Mouse (Mus musculus) gastrocnemius, adult 2 months (tissue): Measurements from ENCODE around the gene Ccp110. TPM values are rescaled to one million over a fixed set of nuclear protein-coding genes. Genes with fewer than 3 reads are reported as not detected.

Source experiments
- DNase-seq: peaks from one replicate; pipeline ENCODE4 v3.0.0; 2022
- H3K27ac ChIP-seq: fragments of 200-600 bp; 2 replicates; pipeline ENCODE4 v1.8.1; 2022; ENCODE audit warnings: mild to moderate bottlenecking
- H3K4me3 ChIP-seq: fragments of 200-600 bp; 2 replicates; pipeline ENCODE4 v1.8.1; 2022; ENCODE audit warnings: mild to moderate bottlenecking, moderate library complexity
- CTCF ChIP-seq: fragments of 200-600 bp; IDR thresholded peaks from 2 replicates; pipeline ENCODE4 v1.8.1; 2022; ENCODE audit warnings: antibody characterized with exemption, mild to moderate bottlenecking, moderate library complexity
- intact Hi-C: fragments of 180-260 bp; cut with DNase I; formaldehyde crosslinking; loops from one replicate; pipeline ENCODE4 v1.15.1; 2025
- long read RNA-seq, 2 experiments: library from polyadenylated mRNA; stranded (forward); transcript quantifications; one replicate each; pipeline ENCODE4 v2.0.0; 2021
- total RNA-seq, 2 experiments: library from RNA; stranded (reverse); gene quantifications; 2 replicates each; pipeline ENCODE4 v1.2.3; 2021

Ccp110 gene
- total RNA-seq: 1 to 10 TPM; 2.3 to 3.0 TPM
- long read RNA-seq, experiment 1: 0 reads
- long read RNA-seq, experiment 2: 0 reads

DNA sequence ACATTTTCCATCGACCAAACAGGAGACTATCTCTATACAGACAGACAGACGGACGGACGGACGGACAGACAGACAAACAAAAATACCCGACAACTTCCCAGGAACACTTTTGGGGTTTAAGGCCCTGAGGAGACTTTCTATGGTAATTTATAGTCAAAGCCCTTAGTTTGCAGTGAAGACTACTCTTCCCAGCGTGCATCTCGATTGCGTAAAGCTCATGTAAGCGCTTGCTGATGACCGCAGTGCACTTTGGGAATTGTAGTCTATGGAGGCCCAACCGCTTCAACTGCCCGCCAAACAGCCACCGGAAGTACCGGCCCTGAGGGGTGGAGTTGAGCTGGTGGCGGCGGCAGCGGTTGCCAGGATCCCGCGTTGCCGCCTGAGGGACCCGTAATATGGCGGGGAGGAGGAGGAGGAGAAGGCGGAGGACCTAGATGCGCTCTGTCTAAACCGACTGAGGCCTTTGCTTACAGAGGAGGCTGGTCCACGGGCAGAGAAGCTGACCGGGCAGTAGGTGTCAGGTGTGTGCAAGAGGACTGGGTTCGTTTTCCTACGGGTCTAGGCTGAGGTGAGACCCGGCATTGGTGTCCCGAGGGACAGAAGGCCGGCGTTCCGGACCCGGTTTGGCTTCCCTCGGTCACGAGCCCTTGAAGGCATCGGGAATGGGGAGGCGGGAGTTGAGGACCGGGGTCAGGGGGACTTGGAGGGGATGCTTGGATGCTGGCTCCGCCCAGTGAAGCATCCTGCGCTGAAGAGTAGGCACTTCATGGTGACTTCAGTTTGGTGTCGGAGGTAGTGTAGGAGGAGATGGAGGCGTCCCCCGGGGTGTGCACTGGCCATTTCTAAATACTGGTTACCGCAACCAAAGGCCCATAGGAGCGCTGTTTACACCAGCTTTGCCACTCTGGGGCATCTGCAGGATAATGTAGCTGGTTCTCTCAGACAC lies at the start of gene Ccp110:
Gene Ccp110 (plus strand): TSS at position 325 of the 946 bp plus-strand sequence.
- no peak; the same call in 1 of the 2 replicates for TF ChIP-seq CTCF
- intact Hi-C loops: loop anchor here (1.0 to 10.0 kb wide), 2 partner anchors 28 to 588 kb away; partner anchors contain the start of genes Arl6ip1 and Vps35l
- DNase-seq: peak; percentile 95
- Histone ChIP-seq H3K4me3 (peak within 1 kb of the TSS; percentile 99), H3K27ac (peak within 1 kb of the TSS; percentile 77)

DNA sequence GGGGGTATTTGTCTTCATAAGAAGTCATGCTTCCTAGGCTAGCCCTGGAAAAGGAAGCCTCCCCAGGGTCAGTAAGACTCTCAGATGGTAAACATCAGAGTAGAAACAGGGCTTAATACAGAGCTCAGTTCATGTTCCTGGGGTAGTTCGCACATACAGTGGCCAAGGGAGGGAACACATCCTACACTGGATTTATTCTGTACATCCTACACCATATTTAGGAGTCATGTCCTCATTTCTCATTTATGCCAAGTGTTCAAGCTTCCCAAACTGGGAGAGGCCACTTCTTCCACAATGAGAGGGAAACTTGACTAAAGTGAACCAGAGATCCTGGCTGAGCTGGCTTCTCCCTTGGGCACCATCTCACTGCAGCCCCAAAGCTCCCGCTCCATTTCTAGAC lies 44.6 kb upstream of the Ccp110 start:
- DNase-seq: no peak
- intact Hi-C loops: no loop called here
- H3K4me3 ChIP-seq: no peak overlapping the region
- TF ChIP-seq CTCF: no peak
- no peak overlapping the region for H3K27ac ChIP-seq

DNA sequence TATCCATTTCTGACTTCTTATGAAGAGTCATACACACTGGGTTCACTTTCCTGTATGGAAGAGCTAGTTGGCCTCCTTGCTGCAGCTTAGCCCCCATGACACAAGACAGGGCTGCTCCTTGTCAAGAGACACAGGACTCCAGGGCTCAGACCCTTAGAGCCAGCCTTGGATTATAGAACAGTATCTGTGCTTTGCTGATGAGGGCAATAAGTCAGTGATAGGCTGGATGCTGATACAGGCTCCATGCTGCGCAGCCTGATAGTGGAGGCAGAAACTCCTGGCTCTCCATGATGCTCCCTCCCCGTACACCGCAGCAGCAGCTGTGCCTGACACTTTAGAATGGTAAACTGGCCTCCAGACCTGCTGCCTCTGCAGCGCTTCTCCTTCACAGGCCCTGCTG lies 42.2 kb upstream of the Ccp110 start:
- TF ChIP-seq CTCF: no peak
- H3K4me3 ChIP-seq: no peak overlapping the region
- intact Hi-C loops: no loop called here
- no peak overlapping the region for H3K27ac ChIP-seq
- DNase-seq: no peak

DNA sequence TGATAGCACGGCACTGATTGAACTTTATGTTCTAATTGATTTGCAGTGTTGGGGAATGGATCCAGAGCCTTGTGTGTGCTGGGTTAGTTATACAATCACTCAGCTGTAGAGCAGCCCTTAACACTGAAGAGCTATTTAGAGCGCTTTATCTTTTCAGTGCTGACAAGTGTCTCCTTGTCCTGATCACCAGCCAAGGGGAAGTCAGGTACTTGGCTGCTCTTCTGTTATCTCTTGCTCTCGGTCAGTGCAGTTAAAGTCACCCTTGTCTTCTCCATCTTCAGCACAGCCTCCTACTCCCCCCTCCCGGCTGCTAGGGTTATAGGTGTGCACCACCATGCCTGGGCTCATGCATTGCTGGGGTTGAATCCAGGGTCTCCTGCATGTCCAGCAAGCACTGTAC lies 35.5 kb upstream of the Ccp110 start:
- no peak for DNase-seq
- TF ChIP-seq CTCF: no peak
- Histone ChIP-seq H3K4me3 (no peak overlapping the region), H3K27ac (no peak overlapping the region)
- intact Hi-C loops: no loop called here

DNA sequence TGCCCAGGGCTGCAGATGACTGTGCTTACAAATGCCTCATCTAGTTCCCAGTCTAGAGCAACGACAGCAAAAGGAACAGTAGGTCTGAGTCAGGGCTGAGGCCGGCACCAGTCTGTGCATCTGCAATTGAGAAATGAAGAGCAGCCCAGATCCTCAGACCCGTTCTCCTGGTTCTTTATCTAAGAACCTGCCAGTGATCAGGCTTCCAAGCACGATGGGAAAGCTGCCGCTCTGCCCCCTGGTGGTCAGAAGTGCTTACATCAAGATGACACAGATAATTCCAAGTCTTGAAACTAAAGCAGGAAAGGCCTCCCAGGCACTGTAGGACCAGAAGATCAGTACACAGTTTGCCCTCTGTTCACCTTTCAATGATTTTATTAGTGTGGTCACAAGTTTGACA lies 24.2 kb upstream of the Ccp110 start:
- Histone ChIP-seq H3K4me3 (no peak overlapping the region), H3K27ac (peak overlapping the region; percentile 16; the same call in 1 of the 2 replicates)
- DNase-seq: peak; percentile 86
- intact Hi-C loops: loop anchor here (1.0 to 10.0 kb wide), 2 partner anchors 93 to 383 kb away; no protein-coding TSS in a partner anchor
- TF ChIP-seq CTCF: peak; percentile 89

DNA sequence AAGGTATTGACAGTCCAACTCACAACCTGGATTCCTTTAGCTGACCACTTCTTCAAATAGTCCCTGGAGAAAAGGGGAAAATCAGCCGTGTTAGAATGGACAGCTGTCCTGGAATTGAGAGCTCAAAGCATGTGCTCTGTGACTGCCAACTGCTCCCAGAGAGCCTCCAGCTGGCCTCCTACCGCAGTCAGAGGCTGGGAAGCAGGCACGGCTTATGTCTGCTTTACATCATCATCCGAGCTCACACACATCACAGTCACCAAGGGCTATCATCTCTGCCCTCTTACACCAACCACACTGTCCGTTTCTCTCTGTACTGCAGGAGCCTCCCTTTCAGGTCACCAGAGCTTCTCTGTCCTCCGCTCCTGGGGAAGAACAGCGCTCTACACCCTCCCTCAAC lies 23.3 kb upstream of the Ccp110 start:
- intact Hi-C loops: loop anchor here (10.0 kb wide), 1 partner anchor 384 kb away; no protein-coding TSS in a partner anchor
- TF ChIP-seq CTCF: no peak
- no peak overlapping the region for H3K4me3 ChIP-seq
- H3K27ac ChIP-seq: peak overlapping the region; percentile 16; the same call in 1 of the 2 replicates
- DNase-seq: no peak

DNA sequence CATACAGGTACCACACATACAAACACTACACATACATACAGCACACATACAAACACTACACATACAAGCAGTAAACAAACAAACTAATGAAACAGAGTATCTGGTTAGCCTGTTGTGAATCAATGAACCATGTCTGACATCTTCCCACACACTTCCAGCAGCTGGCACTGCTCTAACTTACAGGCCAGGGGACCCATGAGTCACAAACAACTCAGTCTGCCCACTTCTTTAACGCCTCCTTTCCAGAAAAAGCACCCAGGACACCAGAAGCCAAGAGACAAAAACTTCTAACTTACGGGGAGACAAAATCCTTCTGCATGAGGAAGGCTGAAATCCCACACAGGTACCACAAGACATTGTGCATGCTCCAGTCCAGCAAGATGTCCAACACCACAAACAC lies 21.1 kb upstream of the Ccp110 start:
- intact Hi-C loops: no loop called here
- no peak for DNase-seq
- H3K4me3 ChIP-seq: no peak overlapping the region
- no peak for TF ChIP-seq CTCF
- no peak overlapping the region for H3K27ac ChIP-seq

DNA sequence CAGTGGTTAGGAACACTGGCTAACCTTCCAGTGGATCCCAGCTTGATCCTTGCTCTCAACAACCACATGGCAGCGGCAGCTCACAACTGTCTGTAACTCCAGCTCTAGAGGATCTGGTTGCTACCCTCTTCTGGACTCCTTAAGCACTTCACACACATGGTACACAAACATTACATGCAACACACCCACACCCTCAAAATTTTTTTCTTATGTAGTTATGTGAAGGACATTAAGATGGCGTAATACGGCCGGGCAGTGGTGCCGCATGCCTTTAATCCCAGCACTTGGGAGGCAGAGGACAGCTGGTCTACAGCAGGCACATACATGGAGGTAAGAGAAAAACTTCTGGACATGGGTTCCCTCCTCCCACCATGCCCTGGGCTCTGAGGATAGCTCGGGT lies 16.2 kb upstream of the Ccp110 start:
- no peak overlapping the region for H3K4me3 ChIP-seq
- DNase-seq: no peak
- TF ChIP-seq CTCF: no peak
- no peak overlapping the region for H3K27ac ChIP-seq
- intact Hi-C loops: no loop called here

DNA sequence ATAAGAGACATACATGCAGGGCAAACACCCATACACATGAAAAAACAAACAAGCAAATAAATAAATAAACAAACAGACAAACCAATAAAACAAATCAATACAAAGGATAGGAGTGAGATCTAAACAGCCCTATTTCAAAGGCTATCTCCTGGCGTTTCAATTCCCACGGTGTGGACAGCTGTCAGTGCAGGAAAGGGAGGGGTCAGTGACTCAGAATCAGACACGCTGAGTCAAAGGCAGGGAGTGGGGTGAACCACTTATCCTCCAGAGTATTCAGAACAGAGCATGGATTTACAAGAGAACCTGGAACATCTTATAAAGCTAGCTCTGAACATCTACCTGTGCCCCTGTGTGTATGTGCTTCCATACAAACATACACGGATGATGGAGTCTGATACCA lies 15.2 kb upstream of the Ccp110 start:
- Histone ChIP-seq H3K27ac (no peak overlapping the region), H3K4me3 (no peak overlapping the region)
- no peak for TF ChIP-seq CTCF
- intact Hi-C loops: no loop called here
- DNase-seq: no peak

DNA sequence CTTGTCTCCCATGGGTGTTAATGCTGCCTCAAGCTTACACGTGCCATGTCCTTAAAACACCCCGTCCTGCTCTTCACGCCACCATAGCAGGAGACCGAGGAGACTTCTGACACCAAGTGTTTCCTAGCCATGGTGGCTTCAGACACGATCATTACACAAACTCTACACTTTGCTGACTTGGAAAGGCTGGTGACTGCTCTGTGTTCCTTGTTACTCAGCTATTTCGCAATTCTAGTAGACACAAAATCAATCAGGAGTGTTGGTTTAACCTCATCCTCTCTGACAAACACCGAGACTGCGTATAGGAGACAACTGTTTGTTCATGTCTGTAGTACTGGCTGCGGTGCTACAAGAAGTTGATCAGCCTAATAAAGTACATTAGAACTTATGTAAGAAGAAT lies 13.5 kb upstream of the Ccp110 start:
- H3K4me3 ChIP-seq: no peak overlapping the region
- H3K27ac ChIP-seq: no peak overlapping the region
- no peak for TF ChIP-seq CTCF
- intact Hi-C loops: no loop called here
- DNase-seq: no peak

DNA sequence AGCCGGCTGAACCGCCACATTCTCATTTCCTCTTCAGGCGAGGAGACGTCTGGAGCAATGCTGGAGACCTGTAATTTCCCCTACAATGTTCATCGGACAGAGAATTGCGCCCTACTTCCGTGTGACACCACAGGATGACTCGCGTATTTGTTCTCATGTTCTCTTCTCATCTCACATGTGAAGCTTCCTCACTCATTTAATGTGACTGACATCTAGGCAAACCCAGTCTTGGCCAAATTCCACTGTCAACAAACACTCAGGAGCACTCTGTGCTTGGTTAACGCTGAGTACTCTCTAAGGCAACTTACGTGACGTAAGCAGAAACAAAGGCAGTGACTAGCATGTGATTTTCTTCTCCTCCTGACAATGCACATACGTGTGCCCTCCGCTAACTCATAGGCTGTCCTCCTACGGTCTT lies 9.2 kb upstream of the Ccp110 start:
- TF ChIP-seq CTCF: no peak
- Histone ChIP-seq H3K4me3 (no peak overlapping the region), H3K27ac (no peak overlapping the region)
- DNase-seq: no peak
- intact Hi-C loops: no loop called here

DNA sequence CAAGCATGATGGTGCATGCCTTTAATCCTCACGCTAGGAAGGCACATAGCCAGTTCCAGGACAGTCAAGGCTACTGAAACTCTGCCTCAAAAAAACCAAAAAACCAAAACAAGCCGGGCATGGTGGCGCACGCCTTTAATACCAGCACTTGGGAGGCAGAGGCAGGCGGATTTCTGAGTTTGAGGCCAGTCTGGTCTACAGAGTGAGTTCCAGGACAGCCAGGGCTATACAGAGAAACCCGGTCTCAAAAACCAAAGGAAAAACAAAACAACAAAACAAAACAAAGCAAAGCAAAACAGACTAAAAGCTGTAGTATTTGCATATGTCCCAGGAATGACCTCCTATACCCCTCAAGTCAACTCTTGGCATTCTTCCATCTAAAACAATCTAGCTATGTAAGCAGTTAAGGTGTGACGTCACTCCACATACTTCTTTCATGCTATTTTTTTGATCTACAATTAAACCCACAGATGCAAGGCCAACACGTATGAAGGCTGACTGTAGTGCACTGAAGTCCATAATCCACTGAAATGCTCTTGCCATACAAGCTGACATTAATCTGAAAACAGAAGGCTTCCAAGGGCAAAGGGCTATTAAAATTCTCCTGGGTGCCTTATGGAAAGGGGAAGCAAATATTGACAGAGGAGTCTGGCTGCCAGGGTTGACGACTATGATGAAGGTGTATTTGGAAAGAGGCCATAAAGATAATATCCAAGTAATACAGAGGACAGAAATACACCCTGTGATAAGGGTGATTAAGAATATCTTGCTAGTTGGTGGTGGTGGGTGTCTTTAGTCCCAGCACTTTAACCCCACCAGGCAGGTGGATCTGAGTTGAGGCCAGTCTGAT lies 8.1 kb upstream of the Ccp110 start:
- H3K27ac ChIP-seq: no peak overlapping the region
- H3K4me3 ChIP-seq: peak overlapping the region; percentile 91
- intact Hi-C loops: no loop called here
- no peak for TF ChIP-seq CTCF
- no peak for DNase-seq
